Mouse (Mus musculus) lung, adult 18-20 months (tissue): ENCODE results near the gene Des.

ENCODE experiments used
- DNase-seq, 2 experiments: peaks; one replicate each; pipeline ENCODE4 v3.0.0; 2022; ENCODE audit warnings: mixed read lengths in 2 of 2

Des gene

DNA sequence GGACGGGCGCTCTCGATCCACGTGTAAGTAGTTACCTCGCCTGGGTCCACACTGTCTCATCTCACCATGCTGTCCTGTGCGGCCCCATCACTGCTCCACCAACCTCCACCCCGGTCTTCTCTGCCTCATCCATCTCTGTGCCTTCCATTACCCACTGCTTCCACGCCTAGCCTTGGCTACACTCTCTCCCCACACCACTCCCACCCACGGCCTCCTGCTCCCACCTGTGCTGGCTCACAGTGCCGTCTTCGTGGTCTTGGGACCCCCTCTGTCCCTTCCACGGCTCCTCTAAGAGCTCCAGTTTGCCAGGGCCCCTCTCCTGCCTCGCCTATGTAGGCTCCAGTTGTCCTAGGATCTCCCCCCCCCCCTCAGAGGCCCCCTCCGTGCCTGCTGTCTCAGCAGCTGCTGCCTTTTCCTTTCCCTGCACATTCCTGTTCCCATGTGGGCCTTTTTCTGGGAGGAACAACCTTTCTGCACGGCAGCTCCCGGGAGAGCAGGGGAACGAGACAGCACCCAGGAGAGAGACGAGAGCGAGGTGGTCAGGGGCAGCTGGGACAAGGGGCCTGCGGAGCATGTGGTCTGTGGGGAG lies 25.1 kb downstream of the Des start:
- no peak for DNase-seq

DNA sequence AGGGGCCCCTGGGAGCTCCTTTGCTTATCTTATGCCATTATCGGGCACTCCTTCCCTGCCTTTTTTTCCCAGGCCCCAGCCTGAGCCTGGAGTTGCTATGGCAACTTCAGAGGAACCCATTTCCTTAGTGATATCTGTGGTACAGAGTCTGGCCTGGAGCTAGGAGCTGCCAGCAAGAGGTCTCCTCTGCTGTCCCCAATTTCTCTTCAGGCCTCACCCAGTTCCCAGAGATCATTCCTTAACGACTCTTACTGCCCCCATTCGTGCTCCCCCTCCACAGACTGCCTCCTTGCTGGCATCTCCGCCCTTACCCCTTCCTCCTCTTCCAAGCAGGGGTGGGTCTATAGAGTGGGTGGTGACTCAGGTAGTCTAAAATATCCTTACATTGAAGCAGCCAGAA lies 26.0 kb downstream of the Des start:
- DNase-seq = no peak

DNA sequence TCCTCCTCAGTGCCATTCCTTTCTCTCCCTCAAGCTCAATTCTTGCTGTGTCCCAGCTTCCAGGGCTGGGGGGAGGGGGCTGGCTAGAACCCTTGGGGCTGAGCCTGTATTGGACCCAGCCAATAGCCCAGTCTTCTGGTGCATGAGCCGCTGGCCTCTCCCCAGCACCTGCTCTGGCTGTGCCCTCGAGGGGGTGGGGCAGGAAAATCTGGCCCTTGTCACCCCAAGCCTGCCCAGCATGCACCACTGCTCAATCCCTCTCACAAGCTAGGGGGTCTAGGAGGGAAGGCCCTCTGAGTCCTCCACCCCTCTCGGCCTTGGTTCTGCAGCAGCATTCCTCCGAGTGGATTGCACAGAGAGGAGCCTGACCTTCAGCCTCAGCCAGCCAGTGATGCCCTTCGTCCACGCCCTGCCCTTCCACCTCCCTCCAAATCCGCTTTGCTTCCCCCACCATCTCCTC lies 27.4 kb downstream of the Des start:
- DNase-seq = no peak

DNA sequence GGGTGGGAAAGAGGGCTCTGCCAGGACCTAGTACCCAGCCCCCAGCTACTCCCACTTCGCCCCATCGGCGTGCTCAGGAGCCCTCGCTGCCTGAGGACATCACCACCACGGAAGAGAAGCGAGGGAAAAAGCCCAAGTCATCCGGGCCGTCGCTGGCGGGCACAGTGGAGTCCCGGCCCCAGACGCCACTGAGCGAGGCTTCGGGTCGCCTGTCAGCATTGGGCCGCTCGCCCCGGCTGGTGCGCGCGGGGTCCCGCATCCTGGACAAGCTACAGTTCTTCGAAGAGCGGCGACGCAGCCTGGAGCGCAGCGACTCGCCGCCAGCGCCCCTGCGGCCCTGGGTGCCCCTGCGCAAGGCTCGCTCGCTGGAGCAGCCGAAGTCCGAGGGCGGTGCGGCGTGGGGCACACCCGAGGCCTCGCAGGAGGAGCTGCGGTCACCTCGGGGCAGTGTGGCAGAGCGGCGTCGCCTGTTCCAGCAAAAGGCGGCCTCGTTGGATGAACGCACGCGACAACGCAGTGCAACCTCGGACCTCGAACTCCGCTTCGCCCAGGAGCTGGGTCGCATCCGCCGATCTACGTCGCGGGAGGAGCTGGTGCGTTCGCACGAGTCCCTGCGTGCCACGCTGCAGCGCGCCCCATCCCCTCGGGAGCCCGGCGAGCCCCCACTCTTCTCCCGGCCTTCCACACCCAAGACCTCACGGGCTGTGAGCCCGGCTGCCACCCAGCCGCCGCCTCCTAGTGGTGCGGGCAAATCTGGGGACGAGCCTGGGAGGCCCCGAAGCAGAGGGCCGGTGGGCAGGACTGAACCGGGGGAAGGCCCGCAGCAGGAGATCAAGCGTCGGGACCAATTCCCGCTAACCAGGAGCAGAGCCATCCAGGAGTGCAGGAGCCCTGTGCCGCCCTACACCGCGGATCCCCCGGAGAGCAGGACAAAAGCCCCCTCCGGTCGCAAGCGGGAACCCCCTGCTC lies 28.1 kb downstream of the Des start:
- no peak for DNase-seq

DNA sequence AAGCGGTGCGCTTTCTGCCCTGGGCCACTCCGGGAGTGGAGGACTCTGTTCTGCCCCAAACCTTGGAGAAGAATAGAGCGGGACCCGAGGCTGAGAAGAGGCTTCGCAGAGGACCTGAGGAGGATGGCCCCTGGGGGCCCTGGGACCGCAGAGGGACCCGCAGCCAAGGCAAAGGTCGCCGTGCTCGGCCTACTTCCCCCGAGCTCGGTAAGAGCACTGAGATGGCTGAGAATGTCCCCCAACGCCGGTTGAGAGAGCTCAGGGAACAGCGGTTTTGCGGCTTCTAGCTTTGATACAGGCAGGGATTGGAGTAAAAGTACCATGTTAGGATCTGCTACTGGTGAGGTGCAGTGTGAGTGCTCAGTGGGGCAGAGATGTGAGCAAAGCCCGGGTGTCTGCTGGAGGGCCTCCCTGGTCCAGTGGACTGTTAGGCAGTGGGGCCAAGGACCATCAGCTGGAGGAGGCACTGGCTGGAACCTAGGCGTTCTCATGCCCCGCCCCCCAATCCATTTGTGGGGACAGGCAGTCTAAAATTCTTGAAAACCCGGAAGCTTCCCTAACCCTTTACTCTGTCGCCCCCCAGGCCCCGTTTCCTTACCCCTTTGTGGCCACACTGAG lies 28.9 kb downstream of the Des start:
- DNase-seq = no peak

DNA sequence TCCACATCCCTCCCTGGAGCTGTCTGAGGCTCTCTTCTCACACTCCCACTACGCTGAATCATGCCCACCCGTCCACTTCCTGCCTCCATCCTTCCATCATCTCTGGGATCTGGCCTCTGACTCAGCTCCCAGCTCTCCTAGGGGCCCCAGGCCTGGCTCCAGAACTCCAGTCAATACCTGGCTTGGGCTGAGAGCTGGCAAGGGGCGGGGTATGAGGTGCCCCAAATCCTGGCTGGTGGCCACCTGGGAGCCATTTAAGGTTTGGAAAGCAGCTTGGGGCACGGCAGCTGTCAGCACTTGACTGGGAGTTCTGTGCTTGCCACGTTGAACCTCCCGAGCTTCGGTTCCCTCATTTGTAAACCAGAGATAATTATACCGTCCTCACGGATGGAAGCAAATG lies 33.0 kb downstream of the Des start:
- peak in 1 of 2 experiments; percentile 32 for DNase-seq

DNA sequence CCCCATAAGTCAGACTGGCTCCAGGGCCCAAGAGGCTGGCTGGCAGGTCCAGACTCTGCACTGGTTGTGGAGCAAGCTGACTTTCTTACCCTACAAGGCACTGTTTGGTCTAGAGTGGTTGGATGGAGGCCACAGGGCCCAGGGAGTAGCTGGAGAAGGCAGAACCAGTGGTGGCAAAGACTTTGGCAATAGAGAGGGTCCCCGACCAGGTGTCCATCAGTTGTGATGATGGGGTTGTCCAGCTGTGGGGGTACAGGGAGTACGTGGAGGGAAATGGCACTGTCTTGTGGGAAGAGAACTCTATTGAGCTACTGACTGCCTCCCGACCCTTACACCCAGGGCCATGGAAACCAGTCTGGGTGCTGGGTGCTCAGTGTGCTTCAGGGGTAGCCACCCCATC lies 33.7 kb downstream of the Des start:
- DNase-seq = no peak

DNA sequence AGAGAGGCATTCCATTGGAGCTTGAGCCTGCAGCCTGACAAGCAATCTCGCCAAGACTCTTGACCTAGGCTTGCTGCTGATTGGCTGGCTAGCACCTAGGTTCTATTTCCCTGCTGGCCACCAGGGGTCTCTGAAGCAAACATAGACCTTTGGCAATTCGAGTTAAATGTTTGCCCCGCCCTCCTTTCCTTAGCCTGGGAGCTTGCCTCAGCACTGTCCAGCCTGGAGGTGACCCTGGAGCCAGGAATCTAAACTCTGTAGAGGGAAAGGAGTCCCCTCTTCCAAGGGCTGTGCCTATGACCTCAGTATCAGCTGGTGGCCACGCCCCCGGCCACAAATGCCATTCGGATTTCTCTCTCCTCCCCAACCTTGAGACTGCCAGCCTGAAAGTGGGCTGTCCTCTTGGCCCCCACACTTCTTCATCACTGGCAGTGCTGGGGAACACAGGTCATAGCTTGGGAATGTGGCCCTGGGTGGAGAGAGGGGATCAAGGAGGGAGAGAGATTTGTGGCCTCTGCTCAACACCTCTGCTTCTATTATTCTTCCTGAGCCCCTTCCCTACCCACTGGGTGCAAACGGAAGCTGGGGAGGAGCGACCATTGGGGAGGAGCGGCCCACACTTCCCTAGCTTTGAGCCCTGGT lies 38.8 kb downstream of the Des start:
- peak; percentile 81 to 87 for DNase-seq

DNA sequence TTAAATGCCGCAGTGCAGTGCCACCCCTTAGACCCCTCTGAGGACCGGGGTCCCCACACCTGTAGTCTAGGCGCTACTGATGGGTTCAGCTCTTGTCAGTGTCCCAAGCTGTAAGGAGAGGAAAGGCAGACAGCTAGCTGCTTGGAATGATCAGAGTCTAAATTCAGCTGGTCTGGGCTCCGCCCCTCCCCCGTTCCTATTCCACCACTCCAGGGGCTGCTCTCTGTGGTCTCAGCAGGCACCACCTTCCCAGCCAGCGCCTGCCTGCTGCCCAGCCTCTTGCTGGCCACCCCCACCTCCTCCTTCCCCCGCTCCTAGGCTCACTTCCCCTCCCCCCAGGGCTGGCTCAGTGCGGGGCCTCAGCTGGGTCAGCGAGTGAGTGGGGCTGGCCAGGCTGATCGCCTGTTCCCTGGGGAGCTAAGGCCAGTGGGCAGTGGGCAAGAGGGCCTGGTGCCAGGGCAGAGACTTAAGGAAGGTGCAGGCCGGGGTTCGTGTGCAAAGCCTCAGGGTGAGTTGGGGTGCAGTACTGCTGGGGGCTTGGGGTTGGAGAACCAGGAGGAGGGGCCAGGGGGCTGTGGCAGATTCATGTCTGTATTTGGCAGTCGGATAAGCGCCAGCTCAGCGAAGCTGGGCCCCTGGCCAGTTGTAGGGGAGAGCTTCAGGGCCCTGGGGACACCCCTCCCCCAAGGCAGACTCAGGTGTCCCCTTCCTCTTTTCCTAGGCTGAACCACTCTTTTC lies 39.8 kb downstream of the Des start:
- peak in 1 of 2 experiments; percentile 25 for DNase-seq

DNA sequence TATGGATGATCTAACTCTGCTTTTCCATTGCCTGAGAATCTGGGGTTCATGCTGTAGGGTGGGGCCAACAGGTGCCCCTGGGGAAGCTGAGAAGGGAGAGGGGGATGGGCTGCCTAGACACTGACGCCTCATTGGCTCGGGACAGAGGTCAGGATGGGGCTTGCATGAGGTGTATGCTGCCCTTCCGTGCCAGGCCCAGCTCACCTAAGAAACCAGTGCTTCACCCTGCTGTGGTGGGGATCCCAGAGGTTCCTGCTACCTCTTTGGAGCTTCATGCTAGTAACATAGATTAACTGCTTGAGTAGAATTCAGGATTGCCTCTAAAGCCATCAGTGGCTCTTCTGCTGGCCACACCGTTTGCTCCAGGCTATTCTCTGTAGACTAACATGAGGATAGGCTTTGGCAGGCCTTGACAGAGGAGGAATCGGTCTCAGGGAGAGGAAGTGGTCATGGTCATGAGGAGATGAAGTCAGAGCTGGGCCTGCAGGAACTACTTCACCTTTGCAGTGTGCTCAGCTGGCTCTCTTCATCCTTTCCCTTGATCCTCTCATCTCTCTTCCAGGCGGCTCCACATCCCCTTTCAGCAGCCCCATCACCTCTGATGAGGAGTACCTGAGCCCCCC lies 40.5 kb downstream of the Des start:
- no peak for DNase-seq

DNA sequence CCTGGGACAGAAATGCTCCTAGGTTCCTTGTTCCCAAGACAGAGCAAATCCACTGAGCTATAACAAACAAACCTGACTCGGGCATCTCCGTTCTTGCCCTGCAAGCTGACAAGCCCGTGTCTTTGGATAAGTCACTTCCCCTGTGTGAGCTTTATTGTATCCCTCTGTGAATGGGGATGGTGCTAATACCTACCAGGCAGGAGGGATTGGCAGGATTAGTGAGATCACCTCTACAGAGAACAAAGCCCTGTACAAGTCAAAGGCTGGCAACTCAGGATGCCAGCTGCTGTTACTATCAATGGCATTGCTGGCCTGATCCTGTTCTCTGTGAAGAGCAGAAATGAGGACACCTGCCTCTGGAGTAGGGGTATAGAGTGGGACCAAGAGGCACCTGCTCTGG lies 45.4 kb downstream of the Des start:
- no peak for DNase-seq

DNA sequence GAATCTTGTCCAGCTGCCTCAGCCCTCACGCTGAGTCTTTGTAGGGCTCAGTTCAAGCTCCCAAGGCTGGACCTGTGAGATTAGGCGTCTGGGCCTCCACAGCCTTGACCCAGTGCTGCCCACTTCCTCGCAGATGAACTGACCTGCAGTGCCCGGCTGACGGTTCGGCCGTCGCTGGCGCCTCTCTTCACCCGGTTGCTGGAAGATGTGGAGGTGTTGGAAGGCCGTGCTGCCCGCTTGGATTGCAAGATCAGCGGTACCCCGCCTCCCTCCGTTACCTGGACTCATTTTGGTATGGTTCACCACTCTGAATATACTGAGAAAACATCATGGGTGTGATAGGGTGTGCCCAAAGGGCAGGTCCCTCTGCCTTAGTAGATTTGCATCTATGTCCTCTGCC lies 46.0 kb downstream of the Des start:
- no peak for DNase-seq

DNA sequence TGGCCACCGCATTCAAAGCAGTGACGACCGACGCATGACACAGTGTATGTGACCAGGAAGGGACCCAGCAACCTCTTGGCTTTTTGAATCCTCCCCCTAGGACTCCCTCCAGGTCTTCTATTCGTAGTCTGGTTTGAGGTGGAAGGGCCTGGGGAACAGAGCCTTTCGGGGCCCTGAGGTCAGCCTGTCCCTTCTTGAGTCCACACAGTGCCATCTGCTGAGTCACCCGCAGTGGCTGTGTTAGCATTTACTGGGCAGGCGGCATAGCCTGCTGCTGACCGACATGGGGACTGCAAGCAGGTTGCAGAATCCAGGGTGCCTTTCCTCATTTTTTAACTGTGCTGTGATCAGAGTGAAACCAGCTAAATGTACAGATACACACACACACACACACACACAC lies 46.9 kb downstream of the Des start:
- DNase-seq = no peak

DNA sequence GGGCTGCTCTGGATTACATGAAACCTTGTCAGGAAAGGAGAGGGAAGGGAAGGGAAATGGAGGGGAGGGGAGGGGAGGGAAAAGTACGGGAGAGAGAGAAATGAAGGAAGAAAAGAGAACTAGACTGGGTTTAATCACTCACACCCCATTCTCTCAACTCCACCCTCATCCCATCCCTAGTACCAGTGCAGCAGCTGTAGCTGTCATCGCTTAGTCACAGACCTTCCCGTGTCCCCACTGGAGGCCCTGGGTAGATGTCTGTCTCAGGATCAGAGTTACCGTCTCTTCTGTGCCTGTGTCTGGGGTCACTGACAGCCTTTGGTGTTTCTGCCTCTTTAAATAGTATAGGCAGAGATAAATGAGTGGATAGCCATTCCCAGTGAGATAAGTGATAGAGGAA lies 48.1 kb downstream of the Des start:
- no peak for DNase-seq

DNA sequence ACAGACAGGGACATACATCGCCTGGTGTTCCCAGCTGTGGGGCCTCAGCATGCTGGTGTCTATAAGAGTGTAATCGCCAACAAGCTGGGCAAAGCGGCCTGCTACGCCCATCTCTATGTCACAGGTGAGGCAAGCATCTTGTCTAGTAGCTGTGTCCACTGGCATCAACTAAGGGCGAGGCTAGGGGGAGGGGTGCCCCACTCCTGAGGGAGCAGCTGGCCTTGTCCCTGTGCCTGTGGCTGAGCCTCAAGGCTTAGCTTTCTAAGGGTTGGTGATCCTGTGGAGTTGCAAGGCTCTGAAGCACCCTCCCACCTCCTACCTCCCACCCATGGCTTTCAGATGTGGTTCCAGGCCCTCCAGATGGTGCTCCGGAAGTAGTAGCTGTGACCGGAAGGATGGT lies 49.8 kb downstream of the Des start:
- DNase-seq = no peak

DNA sequence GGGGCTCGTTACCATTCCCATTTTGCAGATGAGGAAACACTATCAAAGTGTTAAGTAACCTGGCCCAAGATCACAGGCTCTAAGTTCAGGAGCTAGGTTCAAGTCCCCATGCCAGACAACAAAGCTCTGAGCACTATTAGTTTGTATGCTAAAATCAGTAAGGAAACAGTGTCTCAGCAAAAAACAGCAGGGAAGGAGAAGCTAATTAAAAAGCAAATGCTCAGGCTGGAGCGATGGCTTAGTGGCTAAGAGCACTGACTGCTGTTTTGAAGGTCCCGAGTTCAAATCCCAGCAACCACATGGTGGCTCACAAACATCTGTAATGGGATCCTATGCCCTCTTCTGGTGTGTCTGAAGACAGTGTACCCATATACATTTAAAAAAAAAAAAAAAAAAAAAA lies 52.1 kb downstream of the Des start:
- DNase-seq = no peak

DNA sequence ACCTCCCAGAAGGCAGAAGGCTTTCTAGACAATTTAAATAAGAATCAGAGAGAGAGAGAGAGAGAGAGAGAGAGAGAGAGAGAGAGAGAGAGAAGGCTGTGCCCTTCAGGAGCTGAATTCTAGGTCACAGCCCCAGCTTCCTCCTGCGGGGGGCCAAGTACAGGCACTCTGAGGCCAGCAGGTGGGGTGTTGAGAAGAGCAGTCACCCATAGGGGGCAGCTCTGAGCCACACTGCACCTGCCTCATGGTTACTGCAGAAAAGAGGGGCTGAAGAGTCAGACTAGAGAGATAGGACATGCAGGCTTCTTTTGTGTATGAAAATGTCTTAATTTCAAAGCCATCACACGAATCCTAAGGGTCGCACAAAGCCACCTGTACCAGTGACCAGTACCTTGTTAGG lies 53.6 kb downstream of the Des start:
- no peak for DNase-seq
